Mouse (Mus musculus) bone marrow macrophage, adult 2 months (primary cell): ENCODE data around the gene Lipa.

ENCODE experiments used
- CTCF ChIP-seq: IDR thresholded peaks from 2 replicates; pipeline ENCODE4 v1.5.1; 2012; ENCODE audit warnings: low read depth, mild to moderate bottlenecking, low read length, moderate library complexity
- POLR2A ChIP-seq: IDR thresholded peaks from 2 replicates; pipeline ENCODE4 v1.6.1; 2012; ENCODE audit warnings: mild to moderate bottlenecking, low read depth, low read length, borderline replicate concordance

GRCm38 (mm10) chr19:34520051-34520450 lies 7.2 kb downstream of the Lipa start:
- TF ChIP-seq CTCF, result no peak
- no peak for TF ChIP-seq POLR2A
